Mouse (Mus musculus): ENCODE data around the gene Bcl2l15.

The Bcl2l15 gene

DNA sequence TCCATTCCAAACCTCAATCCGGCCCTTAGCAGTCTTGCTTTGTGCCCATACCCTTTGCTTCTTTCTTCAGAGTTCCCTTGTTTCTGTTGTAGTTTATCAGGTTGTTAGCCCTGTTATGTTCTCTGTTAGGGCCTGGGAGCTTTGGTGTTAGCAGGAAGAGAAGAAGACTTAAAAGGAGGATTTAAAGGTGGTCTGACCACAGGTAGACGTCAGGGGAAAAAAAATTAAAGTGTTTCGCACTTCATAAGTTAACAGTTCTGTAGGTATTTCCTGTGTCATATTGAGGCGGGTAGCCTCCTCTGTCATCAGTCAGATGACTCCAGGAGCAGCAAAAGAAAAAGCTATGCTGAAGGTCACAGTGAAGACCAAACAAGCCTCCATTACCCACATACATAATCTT lies 35.6 kb downstream of the Bcl2l15 start:
- no peak for DNase-seq (ENCODE audit: low read depth)

DNA sequence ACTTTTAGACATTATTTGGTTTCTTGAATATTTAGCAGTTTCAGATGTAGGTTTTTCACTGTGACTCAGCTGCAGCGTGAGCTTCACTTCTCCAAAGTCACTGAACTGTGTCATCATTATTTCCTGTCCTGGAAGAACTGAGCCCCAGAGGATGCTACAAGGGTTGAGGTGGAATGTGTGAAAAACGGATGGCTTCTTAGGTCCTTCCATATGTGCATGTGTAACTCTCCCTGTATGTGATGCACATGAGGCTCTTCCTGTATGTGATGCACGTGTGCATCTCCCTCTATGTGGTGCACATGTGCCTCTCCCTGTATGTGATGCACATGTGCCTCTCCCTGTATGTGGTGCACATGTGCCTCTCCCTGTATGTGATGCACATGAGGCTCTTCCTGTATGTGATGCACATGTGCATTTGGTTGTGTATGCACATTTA lies 40.3 kb downstream of the Bcl2l15 start:
- DNase-seq (ENCODE audit: low read depth) = no peak

DNA sequence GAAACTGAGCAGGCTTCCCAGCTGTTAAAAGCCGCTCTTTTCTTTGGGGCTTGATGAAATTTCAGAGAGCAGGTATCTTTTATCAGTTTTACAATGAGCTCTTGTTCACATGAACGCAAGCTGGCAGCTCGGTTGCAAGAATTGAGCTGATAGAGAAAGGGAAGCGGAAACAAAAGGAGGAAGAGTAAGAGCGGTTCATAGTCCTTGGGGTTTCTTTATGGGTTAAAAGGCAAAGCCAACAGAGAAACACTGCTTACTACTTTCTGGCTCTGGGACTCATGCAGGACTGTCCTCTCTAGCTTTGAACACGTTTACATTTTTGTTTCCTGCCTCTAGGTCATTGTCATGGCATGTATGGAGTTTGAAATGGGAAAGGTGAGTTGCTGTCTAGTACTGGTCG lies 41.9 kb downstream of the Bcl2l15 start:
- DNase-seq (ENCODE audit: low read depth) = no peak

DNA sequence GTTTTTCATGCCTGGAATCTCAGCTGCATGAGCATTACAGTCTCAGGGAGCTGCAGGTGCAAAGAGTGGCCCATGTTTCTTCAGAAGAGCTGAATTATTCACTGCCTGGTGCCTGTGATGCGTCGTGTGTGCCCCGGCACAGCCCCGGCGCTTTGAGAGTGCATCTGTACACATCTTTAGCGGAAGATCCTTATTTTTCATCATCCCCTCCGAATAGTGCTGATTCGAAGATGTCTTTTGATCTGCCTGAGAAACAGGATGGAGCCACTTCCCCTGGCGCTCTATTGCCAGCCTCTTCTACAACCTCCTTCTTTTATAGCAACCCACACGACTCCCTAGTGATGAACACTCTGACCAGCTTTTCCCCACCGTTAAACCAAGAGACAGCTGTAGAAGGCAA lies 53.5 kb downstream of the Bcl2l15 start:
- DNase-seq (ENCODE audit: low read depth) = no peak

DNA sequence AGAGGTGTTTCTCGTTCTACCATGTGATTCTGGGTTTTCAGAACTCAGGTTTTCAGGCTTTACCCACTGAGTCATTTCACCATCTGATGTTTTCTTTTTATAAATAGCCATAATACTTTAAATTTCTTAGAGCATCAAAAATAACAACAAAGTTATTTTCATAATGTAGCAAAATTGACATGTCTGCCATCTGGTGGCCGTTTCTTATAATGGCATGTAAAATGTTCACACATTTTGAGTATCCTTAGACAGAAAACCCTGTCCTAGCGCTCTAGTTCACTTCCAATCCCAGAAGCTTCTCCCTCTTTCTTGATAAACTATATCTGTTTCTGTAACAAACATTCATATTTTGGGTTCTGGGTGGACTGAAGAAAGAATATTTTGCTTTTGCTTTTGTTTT lies 55.2 kb downstream of the Bcl2l15 start:
- DNase-seq (ENCODE audit: low read depth) = peak; percentile 89

DNA sequence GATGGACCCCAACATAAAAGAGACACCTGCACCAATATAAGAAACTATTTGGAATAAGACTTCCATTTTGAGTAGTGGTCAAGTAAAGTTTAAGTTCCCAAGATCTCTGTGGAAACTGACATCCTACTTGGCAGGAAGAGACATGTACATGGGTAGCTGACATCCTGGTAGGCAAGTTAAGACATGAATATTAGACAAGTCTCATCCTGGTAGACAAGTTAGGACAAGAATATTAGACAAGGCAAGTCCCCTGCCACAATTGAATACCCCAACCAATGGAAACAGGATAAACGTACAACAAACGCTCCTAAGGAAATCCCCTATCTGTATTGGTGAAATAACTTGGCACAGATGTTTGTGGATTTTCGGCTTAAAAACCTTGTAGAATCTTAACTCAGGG lies 61.0 kb downstream of the Bcl2l15 start:
- DNase-seq (ENCODE audit: low read depth) = no peak
